Mouse (Mus musculus) kidney, adult 2 months (tissue): ENCODE results near the gene D430041D05Rik. TPM values are rescaled to one million over a fixed set of nuclear protein-coding genes. Genes with fewer than 3 reads are reported as not detected.
A peak's percentile ranks its signal among the peaks of the same experiment; 100 is the strongest.

ENCODE experiments used
- DNase-seq: peaks from one replicate; pipeline ENCODE4 v3.0.0; 2021
- H3K27ac ChIP-seq: fragments of 200-500 bp; 2 replicates; pipeline ENCODE4 v1.5.1; 2012; ENCODE audit warnings: low read depth, low read length, control low read depth, inconsistent platforms; ENCODE audit not compliant: insufficient read depth
- H3K27me3 ChIP-seq: fragments of 200-500 bp; replicated peaks from 2 replicates; pipeline ENCODE4 v1.6.1; 2012; ENCODE audit warnings: mild to moderate bottlenecking, moderate library complexity, low read length, inconsistent platforms; ENCODE audit not compliant: control insufficient read depth, insufficient read depth
- H3K36me3 ChIP-seq: fragments of 200-500 bp; 2 replicates; pipeline ENCODE4 v1.6.1; 2012; ENCODE audit warnings: mild to moderate bottlenecking, moderate library complexity, low read length, inconsistent platforms; ENCODE audit not compliant: control insufficient read depth, insufficient read depth
- H3K4me1 ChIP-seq: fragments of 200-500 bp; 2 replicates; pipeline ENCODE4 v1.6.1; 2011; ENCODE audit warnings: low read length; ENCODE audit not compliant: control insufficient read depth, insufficient read depth
- H3K4me3 ChIP-seq: fragments of 200-500 bp; 2 replicates; pipeline ENCODE4 v1.5.1; 2011; ENCODE audit warnings: mild to moderate bottlenecking, low read depth, low read length, control low read depth; ENCODE audit not compliant: insufficient read depth
- CTCF ChIP-seq: fragments of 200-500 bp; conservative IDR thresholded peaks from 2 replicates; pipeline ENCODE4 v1.5.1; 2011; ENCODE audit warnings: low read depth, mild to moderate bottlenecking, control low read depth, low read length, moderate library complexity, mixed read lengths; ENCODE audit not compliant: insufficient read depth, insufficient read length
- POLR2A ChIP-seq: fragments of 200-500 bp; IDR thresholded peaks from one replicate; pipeline ENCODE4 v1.6.1; 2011; ENCODE audit warnings: low read depth, low read length, control low read depth
- WGBS: fragments of 180-500 bp; shearing (Covaris S2); methylation state at CpG from one replicate; pipeline ENCODE4 v1.1.7; 2018; 5-methylcytosine and 5-hydroxymethylcytosine counted together
- polyA plus RNA-seq: library from polyadenylated mRNA; depleted of rRNA; stranded (reverse); fragments of >200 nt; gene quantifications from 2 replicates; pipeline ENCODE4 v1.2.3, GENCODE M21; 2012

Gene D430041D05Rik
- polyA plus RNA-seq, 1 experiment, result 0.02 TPM

- 85% methylated on average over 3 of the region's 3 CpGs for WGBS
- H3K4me1 ChIP-seq, result no peaks in the 10 kb centered on the region
- no peak overlapping the region for H3K4me3 ChIP-seq
- H3K27me3 ChIP-seq, result no peaks in the 10 kb centered on the region
- TF ChIP-seq POLR2A, result no peak
- no peak for TF ChIP-seq CTCF
- DNase-seq, result no peak
- H3K36me3 ChIP-seq, result no peaks in the 10 kb centered on the region
- no peak overlapping the region for H3K27ac ChIP-seq
Observed at GRCm38 (mm10) chr2:104153876-104154275, 256.9 kb downstream of the D430041D05Rik start.

GRCm38 (mm10) chr2:104153345-104153744 is 257.5 kb downstream of the D430041D05Rik start:
- H3K36me3 ChIP-seq, result no peaks in the 10 kb centered on the region
- no peaks in the 10 kb centered on the region for H3K4me1 ChIP-seq
- no peaks in the 10 kb centered on the region for H3K27me3 ChIP-seq
- TF ChIP-seq POLR2A (no peak), CTCF (no peak)
- 59% methylated on average over 4 of the region's 4 CpGs for WGBS
- no peak overlapping the region for H3K4me3 ChIP-seq
- DNase-seq, result no peak
- no peak overlapping the region for H3K27ac ChIP-seq

GRCm38 (mm10) chr2:104150608-104151397 is 260.0 kb downstream of the D430041D05Rik start:
- TF ChIP-seq CTCF, result no peak
- TF ChIP-seq POLR2A, result no peak
- Histone ChIP-seq H3K27me3 (no peaks in the 10 kb centered on the region), H3K27ac (no peak overlapping the region), H3K36me3 (no peaks in the 10 kb centered on the region), H3K4me1 (no peaks in the 10 kb centered on the region), H3K4me3 (no peak overlapping the region)
- DNase-seq, result no peak
- 74% methylated on average over 6 of the region's 6 CpGs for whole genome bisulfite sequencing

GRCm38 (mm10) chr2:104147910-104148561 is 262.8 kb downstream of the D430041D05Rik start:
- Histone ChIP-seq H3K4me3 (no peak overlapping the region), H3K27me3 (no peaks in the 10 kb centered on the region), H3K4me1 (no peaks in the 10 kb centered on the region), H3K27ac (no peak overlapping the region), H3K36me3 (no peaks in the 10 kb centered on the region)
- TF ChIP-seq POLR2A (no peak), CTCF (no peak)
- peak; percentile 19 for DNase-seq
- 25% methylated on average over 4 of the region's 4 CpGs for WGBS

- no peak for DNase-seq
- Histone ChIP-seq H3K4me3 (no peak overlapping the region), H3K27me3 (no peaks in the 10 kb centered on the region), H3K36me3 (no peaks in the 10 kb centered on the region), H3K4me1 (no peaks in the 10 kb centered on the region), H3K27ac (no peak overlapping the region)
- no peak for TF ChIP-seq CTCF
- TF ChIP-seq POLR2A, result no peak
- whole genome bisulfite sequencing, result 57% methylated on average over 1 of the region's 1 CpGs
Observed at GRCm38 (mm10) chr2:104145983-104146382, 264.8 kb downstream of the D430041D05Rik start.

GRCm38 (mm10) chr2:104144004-104144403 is 266.8 kb downstream of the D430041D05Rik start:
- Histone ChIP-seq H3K4me1 (0 out of 2 replicates have a peak, but pooled peaks cover 2% of the 10 kb centered on the region), H3K36me3 (no peaks in the 10 kb centered on the region), H3K27me3 (no peaks in the 10 kb centered on the region), H3K4me3 (no peak overlapping the region), H3K27ac (no peak overlapping the region)
- DNase-seq, result no peak
- 86% methylated on average over 12 of the region's 12 CpGs for WGBS
- TF ChIP-seq CTCF, result no peak
- TF ChIP-seq POLR2A, result no peak

- no peak for DNase-seq
- TF ChIP-seq CTCF (no peak), POLR2A (no peak)
Observed at GRCm38 (mm10) chr2:104142140-104142539, 268.7 kb downstream of the D430041D05Rik start.

More at GRCm38 (mm10) chr2:104142140-104142539, 268.7 kb downstream of the D430041D05Rik start:
- Histone ChIP-seq H3K4me1 (0 out of 2 replicates have a peak, but pooled peaks cover 2% of the 10 kb centered on the region), H3K36me3 (no peaks in the 10 kb centered on the region), H3K27ac (no peak overlapping the region), H3K4me3 (no peak overlapping the region), H3K27me3 (no peaks in the 10 kb centered on the region)
- WGBS, result 91% methylated on average over 8 of the region's 8 CpGs
